Mouse (Mus musculus): ENCODE results near the gene Cd180. TPM values are rescaled to one million over a fixed set of nuclear protein-coding genes. Genes with fewer than 3 reads are reported as not detected.

The Cd180 gene
- polyA plus RNA-seq, 1 experiment, result 3.9 TPM

- H3K4me1 ChIP-seq (ENCODE audit: control insufficient read depth, insufficient read depth, low read length), result peaks cover 11% of the 10 kb centered on the region; the same call in 1 of the 2 replicates
- DNase-seq, result no peak
- 86% methylated on average over 10 of the region's 10 CpGs for WGBS
Measured at GRCm38 (mm10) chr13:102749891-102750290, 56.5 kb downstream of the Cd180 start.

GRCm38 (mm10) chr13:102753714-102754556, 60.6 kb downstream of the Cd180 start:
- H3K4me1 ChIP-seq (ENCODE audit: control insufficient read depth, insufficient read depth, low read length), result peaks cover 9% of the 10 kb centered on the region; the same call in 1 of the 2 replicates
- 53% methylated on average over 19 of the region's 19 CpGs for whole genome bisulfite sequencing
- no peak overlapping the region for H3K4me3 ChIP-seq (replicated peaks; ENCODE audit: extremely low read depth, low read depth, low read length)
- no peak for TF ChIP-seq CTCF (IDR thresholded peaks at IDR 0.05; ENCODE audit: insufficient read depth, low read length)
- TF ChIP-seq POLR2A (IDR thresholded peaks at IDR 0.05; ENCODE audit: borderline replicate concordance, extremely low read depth, low read depth, low read length), result no peak
- no peak for DNase-seq

More at GRCm38 (mm10) chr13:102749891-102750290, 56.5 kb downstream of the Cd180 start:
- H3K4me3 ChIP-seq (replicated peaks; ENCODE audit: extremely low read depth, low read depth, low read length), result no peak overlapping the region
- TF ChIP-seq POLR2A (IDR thresholded peaks at IDR 0.05; ENCODE audit: borderline replicate concordance, extremely low read depth, low read depth, low read length) (no peak), CTCF (IDR thresholded peaks at IDR 0.05; ENCODE audit: insufficient read depth, low read length) (no peak)

GRCm38 (mm10) chr13:102755124-102755523, 61.8 kb downstream of the Cd180 start:
- H3K4me1 ChIP-seq (ENCODE audit: control insufficient read depth, insufficient read depth, low read length), result peaks cover 9% of the 10 kb centered on the region; the same call in 1 of the 2 replicates
- no peak for DNase-seq
- WGBS, result 92% methylated on average over 8 of the region's 8 CpGs
- H3K4me3 ChIP-seq (replicated peaks; ENCODE audit: extremely low read depth, low read depth, low read length), result no peak overlapping the region
- TF ChIP-seq POLR2A (IDR thresholded peaks at IDR 0.05; ENCODE audit: borderline replicate concordance, extremely low read depth, low read depth, low read length) (no peak), CTCF (IDR thresholded peaks at IDR 0.05; ENCODE audit: insufficient read depth, low read length) (no peak)

- H3K4me3 ChIP-seq (replicated peaks; ENCODE audit: extremely low read depth, low read depth, low read length), result no peak overlapping the region
- H3K4me1 ChIP-seq (ENCODE audit: control insufficient read depth, insufficient read depth, low read length), result peaks cover 9% of the 10 kb centered on the region; the same call in 1 of the 2 replicates
- TF ChIP-seq CTCF (IDR thresholded peaks at IDR 0.05; ENCODE audit: insufficient read depth, low read length) (no peak), POLR2A (IDR thresholded peaks at IDR 0.05; ENCODE audit: borderline replicate concordance, extremely low read depth, low read depth, low read length) (no peak)
- WGBS, result 65% methylated on average over 8 of the region's 8 CpGs
- DNase-seq, result no peak
Measured at GRCm38 (mm10) chr13:102756071-102756470, 62.7 kb downstream of the Cd180 start.

GRCm38 (mm10) chr13:102758021-102758420, 64.7 kb downstream of the Cd180 start:
- Histone ChIP-seq H3K4me1 (ENCODE audit: control insufficient read depth, insufficient read depth, low read length) (peaks cover 5% of the 10 kb centered on the region; the same call in 1 of the 2 replicates), H3K4me3 (replicated peaks; ENCODE audit: extremely low read depth, low read depth, low read length) (no peak overlapping the region)
- no peak for DNase-seq
- 94% methylated on average over 6 of the region's 6 CpGs for WGBS
- no peak for TF ChIP-seq POLR2A (IDR thresholded peaks at IDR 0.05; ENCODE audit: borderline replicate concordance, extremely low read depth, low read depth, low read length)
- TF ChIP-seq CTCF (IDR thresholded peaks at IDR 0.05; ENCODE audit: insufficient read depth, low read length), result no peak

- Histone ChIP-seq H3K4me3 (replicated peaks; ENCODE audit: extremely low read depth, low read depth, low read length) (no peak overlapping the region), H3K4me1 (ENCODE audit: control insufficient read depth, insufficient read depth, low read length) (no peaks in the 10 kb centered on the region)
- TF ChIP-seq CTCF (IDR thresholded peaks at IDR 0.05; ENCODE audit: insufficient read depth, low read length), result no peak
- no peak for TF ChIP-seq POLR2A (IDR thresholded peaks at IDR 0.05; ENCODE audit: borderline replicate concordance, extremely low read depth, low read depth, low read length)
- 71% methylated on average over 9 of the region's 9 CpGs for WGBS
- no peak for DNase-seq
Measured at GRCm38 (mm10) chr13:102761410-102761809, 68.1 kb downstream of the Cd180 start.

GRCm38 (mm10) chr13:102762203-102762602, 68.8 kb downstream of the Cd180 start:
- no peak for DNase-seq
- H3K4me3 ChIP-seq (replicated peaks; ENCODE audit: extremely low read depth, low read depth, low read length), result no peak overlapping the region
- TF ChIP-seq CTCF (IDR thresholded peaks at IDR 0.05; ENCODE audit: insufficient read depth, low read length) (no peak), POLR2A (IDR thresholded peaks at IDR 0.05; ENCODE audit: borderline replicate concordance, extremely low read depth, low read depth, low read length) (no peak)
- no peaks in the 10 kb centered on the region for H3K4me1 ChIP-seq (ENCODE audit: control insufficient read depth, insufficient read depth, low read length)
- 92% methylated on average over 10 of the region's 10 CpGs for WGBS

- Histone ChIP-seq H3K4me3 (replicated peaks; ENCODE audit: extremely low read depth, low read depth, low read length) (no peak overlapping the region), H3K4me1 (ENCODE audit: control insufficient read depth, insufficient read depth, low read length) (no peaks in the 10 kb centered on the region)
- no peak for DNase-seq
- TF ChIP-seq POLR2A (IDR thresholded peaks at IDR 0.05; ENCODE audit: borderline replicate concordance, extremely low read depth, low read depth, low read length) (no peak), CTCF (IDR thresholded peaks at IDR 0.05; ENCODE audit: insufficient read depth, low read length) (no peak)
- 77% methylated on average over 1 of the region's 1 CpGs for WGBS
Measured at GRCm38 (mm10) chr13:102764218-102764617, 70.9 kb downstream of the Cd180 start.

GRCm38 (mm10) chr13:102765216-102765615, 71.9 kb downstream of the Cd180 start:
- 91% methylated on average over 11 of the region's 11 CpGs for WGBS
- DNase-seq, result no peak
- Histone ChIP-seq H3K4me3 (replicated peaks; ENCODE audit: extremely low read depth, low read depth, low read length) (no peak overlapping the region), H3K4me1 (ENCODE audit: control insufficient read depth, insufficient read depth, low read length) (no peaks in the 10 kb centered on the region)
- TF ChIP-seq CTCF (IDR thresholded peaks at IDR 0.05; ENCODE audit: insufficient read depth, low read length) (no peak), POLR2A (IDR thresholded peaks at IDR 0.05; ENCODE audit: borderline replicate concordance, extremely low read depth, low read depth, low read length) (no peak)

GRCm38 (mm10) chr13:102767110-102767509, 73.8 kb downstream of the Cd180 start:
- Histone ChIP-seq H3K4me1 (ENCODE audit: control insufficient read depth, insufficient read depth, low read length) (no peaks in the 10 kb centered on the region), H3K4me3 (replicated peaks; ENCODE audit: extremely low read depth, low read depth, low read length) (no peak overlapping the region)
- 71% methylated on average over 7 of the region's 7 CpGs for WGBS
- DNase-seq, result no peak
- no peak for TF ChIP-seq CTCF (IDR thresholded peaks at IDR 0.05; ENCODE audit: insufficient read depth, low read length)
- no peak for TF ChIP-seq POLR2A (IDR thresholded peaks at IDR 0.05; ENCODE audit: borderline replicate concordance, extremely low read depth, low read depth, low read length)
